ENCODE assay signal across 8 mouse cellular contexts in genomic region chr9:79961630-79962285, GRCm38 (mm10). TPM values are rescaled to one million over a fixed set of nuclear protein-coding genes. Genes with fewer than 3 reads are reported as not detected.
A peak's percentile ranks its signal among the peaks of the same experiment; 100 is the strongest.
DNase-seq lines count a peak whose midpoint lies in the region; ATAC-seq and TF ChIP-seq lines count a peak whose summit lies in the region.

No protein-coding gene starts in this region.

- TF ChIP-seq CTCF in layer of hippocampus, adult 2 months (conservative IDR thresholded peaks at IDR 0.05) = no peak

- H3K9ac ChIP-seq in hindbrain, embryonic 11.5 days (ENCODE audit: low read depth, low read length) = 0 out of 2 replicates have a peak overlapping the region, but pooled peaks have one; percentile 37

- no peak overlapping the region for H3K4me3 ChIP-seq in hindbrain, embryonic 11.5 days (ENCODE audit: low read depth, low read length)
- H3K4me3 ChIP-seq in layer of hippocampus, adult 2 months = peak overlapping the region; percentile 51

- H3K36me3 ChIP-seq in hindbrain, embryonic 11.5 days (ENCODE audit: control insufficient read depth, insufficient read depth, low read length) = no peaks in the 10 kb centered on the region

- no peaks in the 10 kb centered on the region for H3K4me1 ChIP-seq in hindbrain, embryonic 11.5 days (replicated peaks; ENCODE audit: control insufficient read depth, insufficient read depth, low read length)

- peak; percentile 68 for DNase-seq in Muller cell, postnatal 12 days (ENCODE audit: inconsistent ontology term)
- DNase-seq in cerebellum, adult 11-12 months = peak; percentile 15
- DNase-seq in hindbrain, embryonic 11.5 days (ENCODE audit: low spot score) = peak; percentile 43
- peak; percentile 47 to 59 for DNase-seq in layer of hippocampus, adult 2 months (ENCODE audit: low spot score in 2 of 2)
- peak; percentile 68 to 82 for DNase-seq in lung, postnatal 4 days
- DNase-seq in skeletal muscle tissue, adult 2 months (ENCODE audit: low read depth, low spot score) = peak; percentile 61
- no peak for DNase-seq in ovary, postnatal 36 days (ENCODE audit: low spot score)

- no peaks in the 10 kb centered on the region for H3K9me3 ChIP-seq in hindbrain, embryonic 11.5 days (ENCODE audit: control insufficient read depth, low read length)

- H3K27ac ChIP-seq in hindbrain, embryonic 11.5 days (ENCODE audit: low read depth, low read length) = no peak overlapping the region
- H3K27ac ChIP-seq in layer of hippocampus, adult 2 months = peak overlapping the region; percentile 67; the same call in 1 of the 2 replicates

- H3K4me2 ChIP-seq in hindbrain, embryonic 11.5 days (replicated peaks; ENCODE audit: low read depth, low read length) = no peak overlapping the region

- H3K27me3 ChIP-seq in hindbrain, embryonic 11.5 days (ENCODE audit: control insufficient read depth, insufficient read depth, low read length) = no peaks in the 10 kb centered on the region

- ATAC-seq in frontal cortex, adult (ENCODE audit: low TSS enrichment) = peak; percentile 95
- peak; percentile 79 for ATAC-seq in hindbrain, embryonic 11.5 days (ENCODE audit: low FRiP score)

- WGBS in hindbrain, embryonic 11.5 days = 68% methylated on average over 16 of the region's 16 CpGs

RNA-seq across cellular contexts. Expression of gene Filip1, which starts 50.9 kb away (rescaled TPM):
- 5.6 and 7.2 TPM in 2 replicates for polyA plus RNA-seq in hindbrain, embryonic 11.5 days (2014; fragmentation: Nextera tagmentation; extraction: Ambion mirVana)
- 10 to 100 TPM; 11.7 to 13.9 TPM for total RNA-seq in layer of hippocampus, adult 2 months (2021)
